22 mouse cellular contexts compared by ENCODE assay signal in the genomic region with DNA sequence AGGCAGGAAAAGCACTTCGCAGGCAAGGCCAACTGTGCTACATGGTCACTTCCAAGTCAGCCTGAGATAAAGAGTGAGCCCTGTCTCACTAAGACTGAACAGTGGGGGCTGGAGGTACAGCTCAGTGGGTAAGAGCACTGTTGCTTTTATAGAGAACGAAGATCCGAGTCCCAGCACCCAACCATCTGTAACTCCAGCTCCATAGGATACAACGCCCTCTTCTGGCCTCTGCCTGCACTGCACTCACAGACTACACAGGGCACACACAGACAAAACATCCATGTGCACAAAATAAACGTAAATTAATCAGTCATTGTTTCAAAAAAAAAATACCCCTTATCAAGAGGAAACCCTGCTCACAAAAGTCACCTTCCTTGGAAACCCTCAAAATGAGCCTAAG. TPM values are rescaled to one million over a fixed set of nuclear protein-coding genes. Genes with fewer than 3 reads are reported as not detected.
DNase-seq lines count a peak whose midpoint lies in the region; ATAC-seq and TF ChIP-seq lines count a peak whose summit lies in the region.
"Had no signal": no experiment of that assay in that cellular context is flagged by ENCODE, and none has a peak within 500 bp of the region (broad histone marks: within the 10 kb centered on the region; RNA-seq: fewer than 3 reads in every experiment).

No protein-coding gene starts in this region.

- H3K4me2 ChIP-seq in kidney, postnatal 0 days (ENCODE audit: low read length), result no peak overlapping the region
- no peak overlapping the region for H3K4me2 ChIP-seq in kidney, embryonic 14.5 days (replicated peaks; ENCODE audit: low read depth, low read length)
- H3K4me2 ChIP-seq in liver, embryonic 14.5 days (ENCODE audit: low read depth), result peak overlapping the region; percentile 63
- H3K4me2 ChIP-seq: embryonic facial prominence, embryonic 12.5 days; limb, embryonic 13.5 days; midbrain, embryonic 13.5 days had no signal

- H3K27ac ChIP-seq in gastrocnemius, adult 2 months, result no peak overlapping the region
- no peak overlapping the region for H3K27ac ChIP-seq in kidney, postnatal 0 days
- H3K27ac ChIP-seq in kidney, embryonic 14.5 days (ENCODE audit: low read depth, low read length), result no peak overlapping the region
- H3K27ac ChIP-seq in ES-E14 (ENCODE audit: insufficient read depth, low read depth, low read length, poor library complexity, severe bottlenecking), result no peak overlapping the region
- H3K27ac ChIP-seq in liver, embryonic 14.5 days, result peak overlapping the region; percentile 65
- H3K27ac ChIP-seq in forebrain, embryonic 10.5 days, result no peak overlapping the region
- H3K27ac ChIP-seq: embryonic facial prominence, embryonic 12.5 days; hindbrain, postnatal 0 days; limb, embryonic 13.5 days; midbrain, embryonic 13.5 days had no signal

- no peak overlapping the region for H3K9ac ChIP-seq in kidney, postnatal 0 days (ENCODE audit: low read depth, low read length)
- no peak overlapping the region for H3K9ac ChIP-seq in kidney, embryonic 14.5 days (ENCODE audit: low read depth, low read length)
- no peak overlapping the region for H3K9ac ChIP-seq in ES-E14 (ENCODE audit: insufficient read depth, low read depth, low read length, poor library complexity, severe bottlenecking)
- H3K9ac ChIP-seq in liver, embryonic 14.5 days (replicated peaks), result no peak overlapping the region
- H3K9ac ChIP-seq: embryonic facial prominence, embryonic 12.5 days; limb, embryonic 13.5 days; midbrain, embryonic 13.5 days had no signal

- TF ChIP-seq CTCF in gastrocnemius, adult 2 months (IDR thresholded peaks at IDR 0.05), result peak; percentile 4; the same call in 1 of the 2 replicates
- TF ChIP-seq CTCF in kidney, postnatal 0 days (IDR thresholded peaks at IDR 0.05; ENCODE audit: low read depth), result peak; percentile 13; the same call in 1 of the 2 replicates
- TF ChIP-seq CTCF in liver, embryonic 14.5 days (IDR thresholded peaks at IDR 0.05; ENCODE audit: low read depth), result peak; percentile 66

- H3K9me3 ChIP-seq in kidney, postnatal 0 days (replicated peaks; ENCODE audit: low read length), result no peaks in the 10 kb centered on the region
- no peaks in the 10 kb centered on the region for H3K9me3 ChIP-seq in kidney, embryonic 14.5 days (ENCODE audit: control insufficient read depth, low read length)
- no peaks in the 10 kb centered on the region for H3K9me3 ChIP-seq in ES-E14 (ENCODE audit: control insufficient read depth, insufficient read depth, low read depth, low read length)
- H3K9me3 ChIP-seq in liver, embryonic 14.5 days (ENCODE audit: control insufficient read depth, low read length), result no peaks in the 10 kb centered on the region
- no peaks in the 10 kb centered on the region for H3K9me3 ChIP-seq in forebrain, embryonic 10.5 days
- H3K9me3 ChIP-seq: embryonic facial prominence, embryonic 12.5 days; limb, embryonic 13.5 days; midbrain, embryonic 13.5 days had no signal

- intact Hi-C loops in gastrocnemius, adult 2 months (cut with DNase I), result no loop called here
- intact Hi-C loops in gastrocnemius, postnatal 14 days (cut with DNase I; ENCODE audit: low total_unique reads), result no loop called here

- 95% methylated on average over 5 of the region's 5 CpGs for WGBS in kidney, postnatal 0 days
- WGBS in kidney, embryonic 14.5 days, result 93% methylated on average over 5 of the region's 5 CpGs
- WGBS in liver, embryonic 14.5 days (ENCODE audit: insufficient replicate concordance), result 79% methylated on average over 5 of the region's 5 CpGs
- WGBS in forebrain, embryonic 10.5 days, result 91% methylated on average over 5 of the region's 5 CpGs

- no peaks in the 10 kb centered on the region for H3K4me1 ChIP-seq in kidney, postnatal 0 days (replicated peaks; ENCODE audit: insufficient read depth, low read length)
- no peaks in the 10 kb centered on the region for H3K4me1 ChIP-seq in kidney, embryonic 14.5 days (ENCODE audit: control insufficient read depth, insufficient read depth, low read length)
- peaks cover 2 to 4% of the 10 kb centered on the region in 2 experiments; a peak in 2 of 4 replicates for H3K4me1 ChIP-seq in ES-E14 (ENCODE audit: control insufficient read depth in 2 of 2, insufficient read depth in 2 of 2, low read length in 2 of 2, poor library complexity in 1 of 2)
- peaks cover 45 to 49% of the 10 kb centered on the region in 2 experiments for H3K4me1 ChIP-seq in liver, embryonic 14.5 days (replicated peaks; ENCODE audit: control insufficient read depth in 2 of 2, insufficient read depth in 2 of 2, low read length in 1 of 2)
- H3K4me1 ChIP-seq in forebrain, embryonic 10.5 days, result no peaks in the 10 kb centered on the region
- H3K4me1 ChIP-seq: embryonic facial prominence, embryonic 12.5 days; limb, embryonic 13.5 days; midbrain, embryonic 13.5 days had no signal

- no peaks in the 10 kb centered on the region for H3K27me3 ChIP-seq in kidney, postnatal 0 days (ENCODE audit: insufficient read depth, low read length)
- no peaks in the 10 kb centered on the region for H3K27me3 ChIP-seq in kidney, embryonic 14.5 days (ENCODE audit: control insufficient read depth, insufficient read depth, low read length)
- H3K27me3 ChIP-seq in liver, embryonic 14.5 days (ENCODE audit: control insufficient read depth, insufficient read depth, low read length), result no peaks in the 10 kb centered on the region
- H3K27me3 ChIP-seq in forebrain, embryonic 10.5 days (ENCODE audit: poor library complexity, severe bottlenecking), result no peaks in the 10 kb centered on the region
- H3K27me3 ChIP-seq: embryonic facial prominence, embryonic 12.5 days; limb, embryonic 13.5 days; midbrain, embryonic 13.5 days had no signal

- in situ Hi-C loops in ES-E14 (cut with MboI; ENCODE audit: low sequenced_read_pairs in 2 of 2, unreplicated experiment in 2 of 2), result no loop called here

- DNase-seq in gastrocnemius, adult 2 months, result no peak
- no peak for DNase-seq in gastrocnemius, postnatal 14 days
- no peak for DNase-seq in kidney, postnatal 0 days (ENCODE audit: low spot score)
- peak; percentile 28 for DNase-seq in ES-E14 (ENCODE audit: low read depth, low spot score)
- DNase-seq in liver, embryonic 14.5 days (ENCODE audit: low read depth in 3 of 3, low spot score in 3 of 3), result no peak
- no peak for DNase-seq in forebrain, embryonic 10.5 days (ENCODE audit: extremely low spot score, low spot score)
- DNase-seq: adrenal gland, adult 2 months; cerebellum, adult 11 months; cerebellum, postnatal 10 days; gastrocnemius, postnatal 36 days; kidney, adult 18-20 months; kidney, postnatal 25 days; thymus, adult 18-20 months had no signal

- no peak for ATAC-seq in kidney, postnatal 0 days (replicated peaks; ENCODE audit: low FRiP score, low read depth)
- no peak for ATAC-seq in kidney, embryonic 14.5 days (ENCODE audit: low FRiP score, low TSS enrichment)
- ATAC-seq in liver, embryonic 14.5 days (ENCODE audit: insufficient read depth), result no peak
- ATAC-seq in cerebellum, adult (ENCODE audit: insufficient number of reproducible peaks, low FRiP score, low TSS enrichment), result no peak
- ATAC-seq: forebrain, embryonic 14.5 days; hindbrain, postnatal 0 days; lung, postnatal 0 days; midbrain, embryonic 13.5 days had no signal

- peaks cover 41% of the 10 kb centered on the region for H3K36me3 ChIP-seq in kidney, postnatal 0 days (ENCODE audit: insufficient read depth, low read length)
- peaks cover 43% of the 10 kb centered on the region for H3K36me3 ChIP-seq in kidney, embryonic 14.5 days (ENCODE audit: control insufficient read depth, insufficient read depth, low read length)
- peaks cover 68% of the 10 kb centered on the region for H3K36me3 ChIP-seq in ES-E14 (ENCODE audit: control insufficient read depth, insufficient read depth, low read length, poor library complexity, severe bottlenecking)
- H3K36me3 ChIP-seq in liver, embryonic 14.5 days (replicated peaks; ENCODE audit: control insufficient read depth, insufficient read depth, low read depth), result peaks cover 61% of the 10 kb centered on the region
- peaks cover 91% of the 10 kb centered on the region for H3K36me3 ChIP-seq in forebrain, embryonic 10.5 days (replicated peaks)

- no peak for TF ChIP-seq EP300 in liver, embryonic 14.5 days (IDR thresholded peaks at IDR 0.05; ENCODE audit: low read depth)

- H3K4me3 ChIP-seq in gastrocnemius, adult 2 months, result no peak overlapping the region
- no peak overlapping the region for H3K4me3 ChIP-seq in kidney, postnatal 0 days (replicated peaks; ENCODE audit: low read depth, low read length)
- no peak overlapping the region for H3K4me3 ChIP-seq in kidney, embryonic 14.5 days (ENCODE audit: low read length)
- H3K4me3 ChIP-seq in ES-E14 (ENCODE audit: insufficient read depth in 1 of 2, low read depth in 1 of 2, low read length in 2 of 2, poor library complexity in 1 of 2, severe bottlenecking in 1 of 2), result no peak overlapping the region
- no peak overlapping the region for H3K4me3 ChIP-seq in liver, embryonic 14.5 days (ENCODE audit: insufficient read depth in 1 of 2, low read depth in 2 of 2, low read length in 2 of 2)
- H3K4me3 ChIP-seq in forebrain, embryonic 10.5 days, result no peak overlapping the region
- H3K4me3 ChIP-seq: embryonic facial prominence, embryonic 12.5 days; erythroblast, embryonic 14.5 days; limb, embryonic 13.5 days; midbrain, embryonic 13.5 days had no signal

RNA-seq across cellular contexts. Expression of gene Med21, which starts 28.4 kb away (rescaled TPM):
- total RNA-seq in gastrocnemius, adult 2 months (2021), result 10 to 100 TPM; 35.7 to 44.7 TPM
- total RNA-seq in gastrocnemius, postnatal 14 days (2021), result 10 to 100 TPM; 36.7 to 40.3 TPM
- 144 and 153 TPM in 2 replicates for polyA plus RNA-seq in kidney, postnatal 0 days (2015; fragmentation: Nextera tagmentation; extraction: Ambion mirVana)
- 143 and 185 TPM in 2 replicates for polyA plus RNA-seq in kidney, embryonic 14.5 days (2014; fragmentation: Nextera tagmentation; extraction: Ambion mirVana)
- 57.2 and 91.2 TPM in 2 replicates for total RNA-seq in ES-E14 (2012; rRNA removed)
- polyA plus RNA-seq in liver, embryonic 14.5 days (2012; rRNA removed), result 34.7 and 44.7 TPM in 2 replicates
- polyA plus RNA-seq in liver, embryonic 14.5 days (2014; fragmentation: Nextera tagmentation; extraction: Ambion mirVana), result 64.1 and 65.8 TPM in 2 replicates
- 128 and 133 TPM in 2 replicates for polyA plus RNA-seq in forebrain, embryonic 10.5 days (2016; fragmentation: Nextera tagmentation; extraction: Ambion mirVana)

RNA-seq across cellular contexts. Expression of gene Tm7sf3, which starts 28.7 kb away (rescaled TPM):
- 1 to 10 TPM; 5.7 to 7.8 TPM for total RNA-seq in gastrocnemius, adult 2 months (2021)
- 10 to 100 TPM; 12.3 to 14.8 TPM for total RNA-seq in gastrocnemius, postnatal 14 days (2021)
- 37.8 and 38.3 TPM in 2 replicates for polyA plus RNA-seq in kidney, postnatal 0 days (2015; fragmentation: Nextera tagmentation; extraction: Ambion mirVana)
- 20.3 and 37.4 TPM in 2 replicates for polyA plus RNA-seq in kidney, embryonic 14.5 days (2014; fragmentation: Nextera tagmentation; extraction: Ambion mirVana)
- total RNA-seq in ES-E14 (2012; rRNA removed), result 99.6 and 164 TPM in 2 replicates
- 9.4 and 11.2 TPM in 2 replicates for polyA plus RNA-seq in liver, embryonic 14.5 days (2012; rRNA removed)
- 24.8 and 27.6 TPM in 2 replicates for polyA plus RNA-seq in liver, embryonic 14.5 days (2014; fragmentation: Nextera tagmentation; extraction: Ambion mirVana)
- 25.7 and 28.0 TPM in 2 replicates for polyA plus RNA-seq in forebrain, embryonic 10.5 days (2016; fragmentation: Nextera tagmentation; extraction: Ambion mirVana)

RNA-seq across cellular contexts. Expression of gene Ints13, which starts 36.3 kb away (rescaled TPM):
- total RNA-seq in gastrocnemius, adult 2 months (2021), result 10 to 100 TPM; 14.4 to 18.8 TPM
- 10 to 100 TPM; 14.9 to 15.7 TPM for total RNA-seq in gastrocnemius, postnatal 14 days (2021)
- 49.4 and 53.7 TPM in 2 replicates for polyA plus RNA-seq in kidney, postnatal 0 days (2015; fragmentation: Nextera tagmentation; extraction: Ambion mirVana)
- polyA plus RNA-seq in kidney, embryonic 14.5 days (2014; fragmentation: Nextera tagmentation; extraction: Ambion mirVana), result 58.3 and 73.9 TPM in 2 replicates
- 47.9 and 69.2 TPM in 2 replicates for total RNA-seq in ES-E14 (2012; rRNA removed)
- 14.7 and 23.2 TPM in 2 replicates for polyA plus RNA-seq in liver, embryonic 14.5 days (2012; rRNA removed)
- polyA plus RNA-seq in liver, embryonic 14.5 days (2014; fragmentation: Nextera tagmentation; extraction: Ambion mirVana), result 27.8 and 29.0 TPM in 2 replicates
- 92.7 and 94.3 TPM in 2 replicates for polyA plus RNA-seq in forebrain, embryonic 10.5 days (2016; fragmentation: Nextera tagmentation; extraction: Ambion mirVana)

RNA-seq across cellular contexts. Expression of gene Fgfr1op2, which starts 36.9 kb away (rescaled TPM):
- 10 to 100 TPM; 53.6 to 61.2 TPM for total RNA-seq in gastrocnemius, adult 2 months (2021)
- total RNA-seq in gastrocnemius, postnatal 14 days (2021), result 10 to 100 TPM; 43.6 to 48.5 TPM
- polyA plus RNA-seq in kidney, postnatal 0 days (2015; fragmentation: Nextera tagmentation; extraction: Ambion mirVana), result 91.1 and 95.4 TPM in 2 replicates
- 83.1 and 100 TPM in 2 replicates for polyA plus RNA-seq in kidney, embryonic 14.5 days (2014; fragmentation: Nextera tagmentation; extraction: Ambion mirVana)
- total RNA-seq in ES-E14 (2012; rRNA removed), result 35.7 and 45.4 TPM in 2 replicates
- 23.3 and 42.1 TPM in 2 replicates for polyA plus RNA-seq in liver, embryonic 14.5 days (2012; rRNA removed)
- polyA plus RNA-seq in liver, embryonic 14.5 days (2014; fragmentation: Nextera tagmentation; extraction: Ambion mirVana), result 92.6 and 99.8 TPM in 2 replicates
- polyA plus RNA-seq in forebrain, embryonic 10.5 days (2016; fragmentation: Nextera tagmentation; extraction: Ambion mirVana), result 81.8 and 82.8 TPM in 2 replicates

Comparison
In these comparisons a context has a peak if more than half of its experiments do, and no peak if none do; other contexts are left out.
1. CTCF ChIP-seq: peak in every context shown above with its lines; median percentile 66 in liver, embryonic 14.5 days; 13 in kidney, postnatal 0 days; 4 in gastrocnemius, adult 2 months.